Mouse (Mus musculus): ENCODE measurements around the gene Aunip.
"Not testable (repeated sequence)": the region's sequence is repeated elsewhere in the genome, so short reads cannot be mapped to it uniquely, and the experiment has no call there.

Aunip gene

GRCm38 (mm10) chr4:134485151-134485900 lies 25.5 kb upstream of the Aunip start:
- DNase-seq (ENCODE audit: low spot score in 2 of 2), result no peak

DNA sequence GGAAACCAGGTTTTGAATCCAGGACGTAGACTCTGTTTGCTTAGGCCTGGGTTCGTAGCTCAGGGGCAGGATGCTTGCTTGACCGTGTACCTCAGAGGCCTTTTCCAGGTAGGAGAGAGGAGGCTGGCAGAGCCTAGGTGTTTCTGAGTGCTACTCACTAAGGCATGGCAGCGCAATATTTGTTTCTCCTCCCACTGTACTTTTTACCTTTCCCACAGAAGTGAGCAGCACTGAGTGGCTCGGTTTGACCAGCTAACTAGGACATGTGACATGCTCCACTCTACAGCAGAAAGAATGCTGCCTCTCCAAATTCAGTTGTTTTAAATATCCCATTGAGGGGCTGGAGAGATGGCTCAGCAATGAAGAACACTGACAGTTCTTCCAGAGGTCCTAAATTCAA lies 22.6 kb upstream of the Aunip start:
- DNase-seq (ENCODE audit: low spot score in 2 of 2), result no peak

DNA sequence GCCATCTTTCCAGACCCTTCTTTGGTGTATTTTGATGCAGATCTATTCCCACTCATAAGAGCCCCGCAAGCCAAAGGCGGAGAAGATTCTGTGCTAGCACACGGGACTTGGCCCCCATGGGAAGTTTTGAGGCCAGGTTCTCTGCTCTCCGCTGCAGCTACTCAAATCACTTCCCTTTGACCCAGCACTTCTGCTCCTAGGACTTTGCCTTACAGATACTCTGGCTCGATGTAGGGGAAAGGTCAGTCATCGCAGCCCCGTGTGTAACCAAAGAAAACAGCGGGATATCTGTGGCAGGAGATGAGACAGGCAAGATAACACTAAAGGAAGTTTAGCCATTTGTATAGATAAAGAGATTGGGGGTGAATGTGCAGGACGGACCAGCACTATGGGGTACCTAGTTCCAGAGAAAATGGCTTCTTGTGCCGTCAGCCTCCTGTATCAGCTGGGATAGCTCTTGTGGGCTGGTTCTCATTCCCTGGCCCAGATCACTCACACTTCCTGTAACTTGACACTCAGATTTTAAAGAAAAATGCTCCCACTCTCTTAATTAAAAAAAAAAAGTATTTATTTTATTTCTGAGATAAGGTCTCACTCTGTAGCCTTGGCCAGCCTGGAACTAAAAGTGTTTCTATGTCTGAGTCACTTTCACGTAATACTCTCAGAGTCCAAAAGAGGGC lies 20.7 kb upstream of the Aunip start:
- no peak for DNase-seq (ENCODE audit: low spot score in 2 of 2)

DNA sequence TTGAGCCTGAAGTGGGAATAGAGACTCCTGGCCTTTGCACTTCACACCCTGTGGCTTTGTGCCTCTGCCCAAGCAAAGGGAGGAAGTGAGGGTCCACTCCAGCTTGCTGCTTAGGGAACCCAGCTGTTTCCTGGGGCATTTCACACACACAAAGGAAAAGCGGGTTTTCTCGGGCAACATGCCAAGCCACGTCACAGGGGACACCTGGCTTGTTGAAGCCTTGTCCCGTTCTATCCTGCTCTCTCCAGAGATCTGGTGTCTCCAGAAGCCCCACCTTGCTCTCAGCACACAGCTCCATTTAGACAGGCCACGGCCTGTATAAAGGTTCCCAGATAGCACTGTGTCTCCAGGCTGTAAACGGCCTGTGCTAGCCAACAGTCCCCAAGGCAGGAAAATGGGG lies 19.1 kb upstream of the Aunip start:
- no peak for DNase-seq (ENCODE audit: low spot score in 2 of 2)

- DNase-seq (ENCODE audit: low spot score in 2 of 2), result not testable (repeated sequence)
These were observed 16.6 kb upstream of the Aunip start for GRCm38 (mm10) chr4:134494161-134494560.

- peak in 1 of 2 experiments; percentile 41 for DNase-seq (ENCODE audit: low spot score in 2 of 2)
These were observed 15.8 kb upstream of the Aunip start for GRCm38 (mm10) chr4:134494780-134495545.

DNA sequence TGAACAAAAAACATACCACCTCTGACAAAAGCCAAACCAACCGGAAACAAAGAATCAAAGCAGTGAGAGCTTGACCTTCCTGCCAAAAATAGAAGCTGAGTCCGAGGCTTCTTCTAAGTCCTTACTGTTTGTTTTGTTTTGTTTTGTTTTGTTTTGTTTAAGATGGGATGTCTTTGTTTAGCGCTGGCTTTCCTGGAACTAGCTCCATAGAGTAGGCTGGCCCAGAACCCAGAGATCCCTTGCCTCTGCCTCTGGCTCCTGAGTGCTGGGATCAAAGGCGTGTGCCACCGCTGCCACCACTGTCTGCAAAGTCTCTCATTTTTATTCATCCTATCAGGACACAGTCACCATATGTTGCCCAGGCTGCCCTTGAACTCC lies 15.3 kb upstream of the Aunip start:
- DNase-seq (ENCODE audit: low spot score in 2 of 2), result no peak

GRCm38 (mm10) chr4:134496595-134497210 lies 14.1 kb upstream of the Aunip start, which contains the start of gene Paqr7:
Gene Paqr7, plus strand, starts transcription at chr4:134496697.
- DNase-seq (ENCODE audit: low spot score in 2 of 2), result peak; percentile 68 to 71

GRCm38 (mm10) chr4:134497223-134497622 lies 13.6 kb upstream of the Aunip start:
- no peak for DNase-seq (ENCODE audit: low spot score in 2 of 2)

GRCm38 (mm10) chr4:134497986-134498731 lies 12.6 kb upstream of the Aunip start:
- DNase-seq (ENCODE audit: low spot score in 2 of 2), result no peak

GRCm38 (mm10) chr4:134498983-134499382 lies 11.8 kb upstream of the Aunip start:
- DNase-seq (ENCODE audit: low spot score in 2 of 2), result not testable (repeated sequence)

DNA sequence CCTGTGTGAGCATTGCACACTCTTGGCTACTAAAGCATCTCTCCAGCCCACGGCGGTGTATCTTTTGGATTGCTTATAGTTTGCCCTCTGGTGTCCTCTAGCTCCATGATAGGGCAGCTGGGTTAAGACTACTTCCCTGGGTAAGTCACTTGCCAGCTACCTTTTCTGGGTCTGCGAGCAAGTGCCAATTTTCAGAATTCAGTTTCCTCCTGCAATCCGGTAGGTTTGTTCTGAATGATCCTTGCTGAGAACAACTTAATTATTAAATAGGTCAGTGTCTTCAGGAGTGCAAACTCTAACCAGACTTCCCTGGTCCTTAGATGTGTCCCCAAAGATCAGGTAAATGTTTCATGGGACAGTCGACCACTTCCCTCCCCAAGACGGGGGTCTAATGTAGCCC lies 9.7 kb upstream of the Aunip start:
- DNase-seq (ENCODE audit: low spot score in 2 of 2), result no peak

DNA sequence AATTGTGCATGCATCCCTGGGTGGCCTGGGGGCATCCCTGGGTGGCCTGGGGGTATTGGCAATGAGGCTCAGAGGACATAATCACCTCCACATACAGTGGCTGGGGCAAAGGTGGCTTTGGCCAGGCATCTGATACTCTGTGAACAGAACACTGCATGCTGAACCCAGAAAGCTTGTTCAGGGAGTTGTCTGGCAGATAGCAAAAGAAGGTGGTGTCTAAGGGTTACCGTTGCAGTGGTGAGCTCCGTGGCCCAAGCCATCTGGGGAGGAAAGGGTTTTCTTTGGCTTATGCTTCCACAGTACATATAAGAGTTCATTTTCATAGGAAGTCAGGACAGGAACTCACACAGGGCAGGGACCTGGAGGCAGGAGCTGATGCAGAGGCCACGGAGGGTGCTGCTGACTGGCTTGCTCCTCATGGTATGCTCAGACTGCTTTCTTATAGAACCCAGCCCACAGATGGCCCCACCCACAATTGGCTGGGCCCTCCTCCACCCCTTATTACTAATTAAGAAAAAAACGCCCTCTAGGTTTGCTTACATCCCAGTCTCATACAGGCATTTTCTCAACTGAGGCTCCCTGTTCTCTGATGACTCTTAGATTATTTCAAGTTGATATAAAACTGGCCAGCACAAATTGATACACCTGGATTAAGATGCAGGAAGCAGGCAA lies 7.0 kb upstream of the Aunip start:
- DNase-seq (ENCODE audit: low spot score in 2 of 2), result no peak

GRCm38 (mm10) chr4:134505303-134505789 lies 5.5 kb upstream of the Aunip start:
- DNase-seq (ENCODE audit: low spot score in 2 of 2), result no peak

DNA sequence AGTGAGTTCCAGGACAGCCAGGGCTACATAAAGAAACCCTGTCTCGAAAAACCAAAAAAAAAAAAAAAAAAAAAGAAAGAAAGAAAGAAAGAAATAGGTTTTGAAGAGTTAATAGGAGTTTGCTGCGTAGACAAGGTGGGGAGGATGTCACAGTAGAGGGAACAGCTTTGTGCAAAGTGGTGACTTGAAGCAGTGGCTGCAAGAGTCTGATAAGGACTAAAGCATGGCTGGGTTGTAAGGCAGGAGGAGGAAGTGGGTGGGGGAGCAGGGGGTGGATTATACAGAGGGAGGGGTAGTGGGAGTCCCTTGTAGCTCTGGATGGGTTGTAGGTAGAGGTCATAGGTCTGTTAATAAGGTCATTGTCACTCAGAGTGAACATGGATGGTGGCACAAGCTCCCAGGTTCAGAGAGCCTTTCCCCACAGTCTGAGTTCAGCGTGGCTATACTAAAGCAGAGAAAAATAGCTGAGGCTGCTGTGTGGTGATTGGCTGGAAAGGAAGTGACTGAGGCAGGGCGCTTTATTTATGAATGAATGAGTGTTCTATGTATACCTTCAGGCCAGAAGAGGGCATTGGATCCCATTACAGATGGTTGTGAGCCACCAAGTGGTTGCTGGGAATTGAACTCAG lies 4.7 kb upstream of the Aunip start:
- DNase-seq (ENCODE audit: low spot score in 2 of 2), result no peak

DNA sequence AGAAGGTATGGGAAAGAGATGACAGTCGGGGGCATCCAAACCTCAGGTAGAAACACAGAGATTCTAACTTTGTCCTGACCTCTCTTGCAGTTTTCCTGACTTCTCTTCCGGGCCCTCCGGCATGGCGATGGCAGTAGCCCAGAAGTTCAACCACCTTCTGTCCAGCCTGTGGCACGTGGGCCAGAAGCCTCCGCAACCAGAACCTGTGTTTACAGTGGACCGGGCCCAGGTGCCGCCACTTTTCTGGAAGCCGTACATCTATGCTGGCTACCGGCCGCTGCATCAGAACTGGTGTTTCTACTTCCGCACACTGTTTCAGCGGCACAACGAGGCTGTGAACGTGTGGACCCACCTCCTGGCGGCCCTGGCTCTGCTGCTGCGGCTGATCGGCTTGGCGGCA lies 4.1 kb upstream of the Aunip start:
- DNase-seq (ENCODE audit: low spot score in 2 of 2), result no peak

GRCm38 (mm10) chr4:134510396-134510795 lies 403 bp upstream of the Aunip start:
- DNase-seq (ENCODE audit: low spot score in 2 of 2), result no peak

GRCm38 (mm10) chr4:134511730-134512129 lies 931 bp downstream of the Aunip start:
- DNase-seq (ENCODE audit: low spot score in 2 of 2), result no peak

DNA sequence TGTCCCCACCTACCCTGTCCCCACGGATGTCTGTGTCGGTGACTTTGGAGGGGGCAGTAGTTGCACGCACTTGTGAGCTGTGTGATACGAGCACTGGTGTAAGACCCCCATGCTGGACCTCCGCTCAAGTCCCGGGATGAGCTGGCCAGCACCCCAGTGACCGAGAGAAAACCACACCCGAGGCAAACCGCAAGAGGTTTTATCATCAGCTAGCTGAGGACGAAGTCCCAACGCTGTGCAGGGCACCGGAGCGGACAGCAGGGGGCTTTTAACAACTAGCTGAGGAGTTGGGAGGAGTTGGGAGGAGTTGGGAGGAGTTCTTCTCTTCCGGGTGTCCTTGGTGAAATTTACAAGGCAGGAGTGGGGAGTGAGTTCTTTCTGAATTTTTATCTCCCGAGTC lies 2.0 kb downstream of the Aunip start:
- peak; percentile 49 to 62 for DNase-seq (ENCODE audit: low spot score in 2 of 2)

DNA sequence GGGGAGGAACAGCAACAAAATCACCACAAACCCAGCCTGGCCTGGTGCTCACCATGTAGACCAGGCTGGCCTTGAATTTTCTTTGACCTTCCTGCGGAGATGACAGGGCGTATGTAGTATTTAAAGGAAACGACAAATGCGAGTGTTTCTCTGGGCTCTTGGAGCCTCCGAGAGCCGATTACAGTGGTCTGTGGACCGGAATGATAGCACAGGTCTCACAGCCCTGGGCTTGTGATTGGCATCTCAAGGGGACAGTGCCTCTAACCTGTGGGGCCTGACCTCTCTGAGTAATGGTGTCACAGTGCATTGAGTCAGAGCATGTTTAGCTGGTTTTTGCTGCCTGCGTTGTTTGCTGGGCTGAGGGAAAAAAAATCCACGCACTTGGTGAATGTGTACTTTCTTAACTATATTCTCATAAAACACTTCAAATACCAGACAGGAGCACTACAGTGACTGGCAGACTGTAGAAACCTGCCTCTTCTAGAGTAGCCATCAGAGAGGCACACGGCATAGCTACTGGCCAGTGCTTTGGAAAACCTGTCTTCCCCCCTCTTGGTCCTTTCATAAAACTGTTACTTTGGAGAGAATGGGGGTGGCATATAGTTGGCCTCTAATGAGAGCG lies 3.6 kb downstream of the Aunip start:
- no peak for DNase-seq (ENCODE audit: low spot score in 2 of 2)

Data from spleen, postnatal 14 days (tissue).